Mouse (Mus musculus) spleen, adult 2 months (tissue): ENCODE measurements around the gene Ccdc121. TPM values are rescaled to one million over a fixed set of nuclear protein-coding genes. Genes with fewer than 3 reads are reported as not detected.
"Not testable (repeated sequence)": the region's sequence is repeated elsewhere in the genome, so short reads cannot be mapped to it uniquely, and the experiment has no call there.

Experiments
- DNase-seq, 2 experiments: peaks; one replicate each; pipeline versions ENCODE4 v3.0.0 to v3.0.0-alpha.2; 2012 to 2021; ENCODE audit warnings: low spot score in 2 of 2, low read depth in 1 of 2
- H3K27ac ChIP-seq: fragments of 200-500 bp; 2 replicates; pipeline ENCODE4 v1.5.1; 2012; ENCODE audit warnings: low read length, inconsistent platforms; ENCODE audit not compliant: insufficient read depth
- H3K27me3 ChIP-seq: fragments of 200-500 bp; 2 replicates; pipeline ENCODE4 v1.6.1; 2012; ENCODE audit warnings: mild to moderate bottlenecking, moderate library complexity, low read length, inconsistent platforms; ENCODE audit not compliant: control insufficient read depth, insufficient read depth
- H3K36me3 ChIP-seq: fragments of 200-500 bp; 2 replicates; pipeline ENCODE4 v1.6.1; 2012; ENCODE audit warnings: mild to moderate bottlenecking, low read length, inconsistent platforms; ENCODE audit not compliant: control insufficient read depth, insufficient read depth
- H3K4me1 ChIP-seq: fragments of 200-500 bp; 2 replicates; pipeline ENCODE4 v1.6.1; 2011; ENCODE audit warnings: inconsistent platforms; ENCODE audit not compliant: control insufficient read depth, insufficient read depth, insufficient read length
- H3K4me3 ChIP-seq: fragments of 200-500 bp; 2 replicates; pipeline ENCODE4 v1.5.1; 2011; ENCODE audit warnings: mild to moderate bottlenecking, inconsistent platforms; ENCODE audit not compliant: insufficient read depth, insufficient read length; ENCODE audit errors: extremely low read depth
- CTCF ChIP-seq: fragments of 200-500 bp; IDR thresholded peaks from 2 replicates; pipeline ENCODE4 v1.5.1; 2011; ENCODE audit warnings: mild to moderate bottlenecking, inconsistent platforms; ENCODE audit not compliant: insufficient read depth, insufficient read length, insufficient replicate concordance; ENCODE audit errors: extremely low read depth
- POLR2A ChIP-seq: fragments of 200-500 bp; IDR thresholded peaks from 2 replicates; pipeline ENCODE4 v1.6.1; 2011; ENCODE audit warnings: low read depth, low read length, inconsistent platforms
- WGBS: fragments of 180-500 bp; shearing (Covaris S2); methylation state at CpG from one replicate; pipeline ENCODE4 v1.1.7; 2018; 5-methylcytosine and 5-hydroxymethylcytosine counted together
- polyA plus RNA-seq: library from polyadenylated mRNA; depleted of rRNA; stranded (reverse); fragments of >200 nt; gene quantifications from 2 replicates; pipeline ENCODE4 v1.2.3, GENCODE M21; 2012

The Ccdc121 gene
- polyA plus RNA-seq, 1 experiment: not detected

DNA sequence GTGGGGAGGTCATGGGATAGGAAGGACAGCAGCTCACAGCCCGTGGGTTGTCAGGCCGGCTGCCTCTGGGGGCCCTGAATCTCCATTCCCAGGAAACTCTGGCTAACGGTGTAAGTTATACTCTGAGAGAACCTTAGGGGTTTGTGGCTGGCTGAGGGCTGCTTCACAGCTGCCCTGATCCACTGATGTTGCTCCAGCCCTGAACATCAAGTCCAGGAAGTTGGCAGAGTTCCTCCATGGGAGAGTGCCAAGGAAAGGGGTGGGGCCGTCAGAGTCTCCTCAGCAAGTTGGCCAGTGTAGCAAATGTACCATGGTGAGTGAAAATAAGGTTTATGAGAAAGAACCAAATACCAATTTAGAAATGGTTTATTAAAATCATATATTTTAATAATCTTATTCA lies 18.1 kb upstream of the Ccdc121 start:
- H3K4me3 ChIP-seq: no peak overlapping the region
- H3K36me3 ChIP-seq: no peaks in the 10 kb centered on the region
- H3K27ac ChIP-seq: no peak overlapping the region
- DNase-seq: no peak
- TF ChIP-seq CTCF (no peak), POLR2A (no peak)
- no peaks in the 10 kb centered on the region for H3K27me3 ChIP-seq
- WGBS: 67% methylated on average over 4 of the region's 4 CpGs
- no peaks in the 10 kb centered on the region for H3K4me1 ChIP-seq

DNA sequence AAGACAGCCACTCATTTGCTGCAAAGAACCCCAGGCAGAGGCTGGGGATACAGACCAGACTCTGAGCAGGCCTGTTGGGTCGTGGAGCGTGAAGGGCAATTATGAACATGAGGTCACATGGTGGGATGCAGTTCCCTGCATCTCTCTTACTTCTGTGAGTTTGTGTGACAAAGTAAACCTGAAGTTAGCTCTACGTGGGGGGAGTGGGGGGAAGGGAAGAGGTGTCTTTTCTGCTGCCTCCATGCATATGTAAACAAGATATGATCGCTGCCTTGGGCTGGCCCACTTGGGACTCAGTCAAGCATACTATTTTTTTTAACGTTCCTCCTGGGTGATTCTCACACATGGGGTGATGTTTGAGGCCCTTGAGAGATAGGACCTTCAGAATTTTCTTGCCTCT lies 14.7 kb upstream of the Ccdc121 start:
- no peak for DNase-seq
- no peaks in the 10 kb centered on the region for H3K27me3 ChIP-seq
- H3K27ac ChIP-seq: no peak overlapping the region
- H3K4me1 ChIP-seq: no peaks in the 10 kb centered on the region
- WGBS: 45% methylated on average over 5 of the region's 5 CpGs
- H3K4me3 ChIP-seq: no peak overlapping the region
- TF ChIP-seq CTCF (no peak), POLR2A (no peak)
- no peaks in the 10 kb centered on the region for H3K36me3 ChIP-seq

GRCm38 (mm10) chr1:181523831-181524230 lies 12.6 kb upstream of the Ccdc121 start:
- TF ChIP-seq POLR2A (no peak), CTCF (no peak)
- no peak for DNase-seq
- H3K27ac ChIP-seq: no peak overlapping the region
- H3K4me1 ChIP-seq: no peaks in the 10 kb centered on the region
- H3K36me3 ChIP-seq: no peaks in the 10 kb centered on the region
- 92% methylated on average over 5 of the region's 5 CpGs for WGBS
- H3K27me3 ChIP-seq: no peaks in the 10 kb centered on the region
- H3K4me3 ChIP-seq: no peak overlapping the region

DNA sequence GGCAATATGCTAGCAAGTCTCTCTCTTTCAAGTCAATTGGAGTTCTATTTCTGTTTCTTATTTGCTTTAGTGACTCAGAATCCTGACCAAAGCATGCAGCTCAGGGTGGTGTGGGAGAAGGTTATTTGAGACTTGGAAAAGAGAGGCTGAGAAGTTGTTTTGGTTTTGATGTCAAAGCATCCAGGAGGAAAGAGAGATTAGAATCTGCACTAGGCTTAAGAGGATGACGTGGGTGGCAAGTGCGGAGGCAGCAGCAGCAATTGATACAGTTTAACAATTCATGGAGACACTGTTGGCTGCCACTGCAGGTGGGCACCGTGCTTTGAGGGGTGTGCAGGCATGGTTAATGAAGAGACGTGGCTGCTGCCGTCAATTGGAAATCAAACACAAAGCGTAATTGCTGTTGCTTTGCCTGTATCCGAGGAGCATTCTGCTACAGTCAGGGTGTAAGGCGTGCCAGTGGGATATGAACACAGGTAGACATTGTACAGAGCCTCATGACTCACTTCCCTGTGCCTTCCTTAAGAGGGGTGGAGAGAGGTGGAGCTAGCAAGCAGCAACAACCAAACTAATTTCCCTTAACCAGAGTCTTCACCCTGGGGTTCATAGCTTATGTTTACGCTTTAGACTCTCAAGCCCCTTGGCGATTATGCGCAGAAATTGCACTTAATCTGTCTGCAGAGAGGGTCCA lies 10.3 kb upstream of the Ccdc121 start:
- no peak for DNase-seq
- Histone ChIP-seq H3K4me1 (no peaks in the 10 kb centered on the region), H3K27ac (no peak overlapping the region), H3K36me3 (no peaks in the 10 kb centered on the region), H3K4me3 (no peak overlapping the region), H3K27me3 (no peaks in the 10 kb centered on the region)
- TF ChIP-seq POLR2A (no peak), CTCF (no peak)
- 74% methylated on average over 11 of the region's 11 CpGs for WGBS

GRCm38 (mm10) chr1:181519137-181519536 lies 7.9 kb upstream of the Ccdc121 start:
- H3K27me3 ChIP-seq: no peaks in the 10 kb centered on the region
- no peak for DNase-seq
- no peak overlapping the region for H3K27ac ChIP-seq
- WGBS: 81% methylated on average over 4 of the region's 4 CpGs
- TF ChIP-seq CTCF (no peak), POLR2A (no peak)
- no peaks in the 10 kb centered on the region for H3K36me3 ChIP-seq
- no peaks in the 10 kb centered on the region for H3K4me1 ChIP-seq
- no peak overlapping the region for H3K4me3 ChIP-seq

- no peak for DNase-seq
- H3K27ac ChIP-seq: no peak overlapping the region
- no peaks in the 10 kb centered on the region for H3K27me3 ChIP-seq
- TF ChIP-seq POLR2A (no peak), CTCF (no peak)
- 91% methylated on average over 9 of the region's 9 CpGs for WGBS
- H3K4me3 ChIP-seq: no peak overlapping the region
- H3K36me3 ChIP-seq: no peaks in the 10 kb centered on the region
- no peaks in the 10 kb centered on the region for H3K4me1 ChIP-seq
Observed at GRCm38 (mm10) chr1:181518046-181518445, 6.8 kb upstream of the Ccdc121 start.

DNA sequence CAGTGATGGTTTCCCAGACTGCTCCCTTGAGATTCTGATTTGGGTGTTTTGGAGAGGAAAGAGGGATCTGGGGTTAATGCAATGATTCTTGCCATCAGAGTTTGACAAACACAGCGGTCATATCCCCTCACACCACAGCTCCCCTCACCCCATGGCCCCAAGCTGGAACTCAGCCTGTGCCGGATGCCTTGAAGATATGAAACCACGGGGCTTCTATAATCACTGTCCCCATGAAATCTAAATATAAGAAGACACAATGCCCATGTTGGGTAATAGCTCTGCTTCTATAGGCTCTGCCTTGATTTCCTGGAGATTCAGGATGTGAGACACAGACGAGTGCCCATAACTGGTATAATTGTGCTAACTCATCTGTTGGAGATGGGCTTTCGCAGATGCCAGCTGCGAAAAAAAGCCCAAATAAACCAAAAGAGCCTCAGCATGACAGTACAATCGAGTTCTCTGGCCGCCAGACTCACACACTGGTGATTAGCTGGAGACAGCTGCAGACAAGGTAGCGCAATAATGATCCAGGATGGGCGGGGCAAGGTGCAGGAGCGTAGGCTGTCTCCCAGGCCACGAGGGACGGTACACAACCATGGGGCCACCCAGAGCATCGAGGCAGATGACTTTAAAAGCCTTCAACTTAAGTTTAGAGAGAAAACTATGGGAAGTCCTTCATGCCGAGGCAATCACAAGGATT lies 1.3 kb upstream of the Ccdc121 start:
- TF ChIP-seq CTCF (no peak), POLR2A (no peak)
- Histone ChIP-seq H3K27ac (no peak overlapping the region), H3K27me3 (no peaks in the 10 kb centered on the region), H3K36me3 (no peaks in the 10 kb centered on the region), H3K4me3 (no peak overlapping the region), H3K4me1 (no peaks in the 10 kb centered on the region)
- 83% methylated on average over 15 of the region's 15 CpGs for WGBS
- DNase-seq: no peak

- H3K36me3 ChIP-seq, H3K27ac ChIP-seq, H3K27me3 ChIP-seq, H3K4me1 ChIP-seq, DNase-seq, H3K4me3 ChIP-seq: not testable (repeated sequence)
- WGBS: 83% methylated on average over 11 of the region's 11 CpGs
Observed at GRCm38 (mm10) chr1:181510855-181511254, 396 bp downstream of the Ccdc121 start.
